25 mouse cellular contexts compared by ENCODE assay signal in genomic region chr9:113943372-113943771, GRCm38 (mm10).
"Had no signal": no experiment of that assay in that cellular context is flagged by ENCODE, and none has a peak within 500 bp of the region (broad histone marks: within the 10 kb centered on the region; RNA-seq: fewer than 3 reads in every experiment).

No protein-coding gene starts in this region.

- H3K27ac ChIP-seq: heart, adult 2 months; heart, embryonic 13.5 days; heart, embryonic 15.5 days; hindbrain, embryonic 13.5 days; hindbrain, embryonic 15.5 days; hindbrain, postnatal 0 days; kidney, embryonic 15.5 days; kidney, postnatal 0 days; limb, embryonic 13.5 days; limb, embryonic 15.5 days had no signal

- ATAC-seq: forebrain, postnatal 0 days; hindbrain, postnatal 0 days; intestine, embryonic 16.5 days had no signal

- H3K9me3 ChIP-seq: heart, embryonic 13.5 days; heart, embryonic 15.5 days; hindbrain, embryonic 13.5 days; hindbrain, embryonic 15.5 days; kidney, embryonic 15.5 days; limb, embryonic 13.5 days; limb, embryonic 15.5 days had no signal

- DNase-seq: forebrain, postnatal 0 days; gastrocnemius, postnatal 14 days; gastrocnemius, postnatal 36 days; heart, adult 2 months; heart, postnatal 14 days; heart, postnatal 36 days; kidney, adult 11 months; kidney, adult 2 months; kidney, adult 9 months; kidney, postnatal 14 days; kidney, postnatal 36 days; layer of hippocampus, adult 9-11 months; layer of hippocampus, postnatal 36 days; left cerebral cortex, postnatal 4 days had no signal

- H3K4me2 ChIP-seq: heart, embryonic 11.5 days; heart, embryonic 13.5 days; heart, embryonic 15.5 days; hindbrain, embryonic 13.5 days; hindbrain, embryonic 15.5 days; kidney, embryonic 15.5 days; limb, embryonic 13.5 days; limb, embryonic 15.5 days had no signal

- H3K27me3 ChIP-seq: heart, embryonic 13.5 days; heart, embryonic 15.5 days; hindbrain, embryonic 13.5 days; hindbrain, embryonic 15.5 days; kidney, embryonic 15.5 days; limb, embryonic 13.5 days; limb, embryonic 15.5 days had no signal

- H3K4me1 ChIP-seq: limb, embryonic 13.5 days; limb, embryonic 15.5 days had no signal

- H3K9ac ChIP-seq: forebrain, postnatal 0 days; heart, embryonic 13.5 days; heart, embryonic 15.5 days; hindbrain, embryonic 13.5 days; hindbrain, embryonic 15.5 days; kidney, embryonic 15.5 days; limb, embryonic 13.5 days; limb, embryonic 15.5 days had no signal

- H3K4me3 ChIP-seq: heart, adult 2 months; heart, embryonic 13.5 days; heart, embryonic 15.5 days; hindbrain, embryonic 13.5 days; hindbrain, embryonic 15.5 days; kidney, embryonic 15.5 days; limb, embryonic 13.5 days; limb, embryonic 15.5 days had no signal
